Mouse (Mus musculus): ENCODE measurements around the gene Spg11. TPM values are rescaled to one million over a fixed set of nuclear protein-coding genes. Genes with fewer than 3 reads are reported as not detected.

Spg11 gene
- polyA plus RNA-seq, 1 experiment: 4.2 TPM

DNA sequence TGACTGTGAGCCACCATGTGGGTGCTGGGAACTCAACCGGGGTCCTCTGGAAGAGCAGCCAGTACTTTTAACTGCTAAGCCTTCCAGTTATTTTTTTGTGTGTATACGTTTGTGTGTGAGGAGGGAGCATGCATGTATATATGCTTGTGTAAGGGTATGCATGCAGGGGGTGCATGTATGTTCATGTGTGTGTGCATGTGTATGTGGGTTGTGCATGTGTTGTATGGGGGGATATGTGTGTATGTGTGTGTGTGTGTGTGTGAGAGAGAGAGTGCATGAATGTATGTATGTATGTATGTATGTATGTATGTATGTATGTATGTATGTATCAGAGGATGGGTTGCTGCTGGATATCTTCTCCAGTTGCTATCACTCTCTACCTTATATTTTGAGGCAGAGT, 36.3 kb upstream of the Spg11 start:
- TF ChIP-seq MYOG (IDR thresholded peaks at IDR 0.05; ENCODE audit: control insufficient read depth, extremely low read depth, insufficient read length) (no peak), CTCF (IDR thresholded peaks at IDR 0.05; ENCODE audit: control insufficient read depth, insufficient read depth, insufficient read length) (no peak), CEBPB (IDR thresholded peaks at IDR 0.05; ENCODE audit: low read depth) (no peak), MAX (IDR thresholded peaks at IDR 0.05) (no peak), MYOD1 (IDR thresholded peaks at IDR 0.05; ENCODE audit: control insufficient read depth, insufficient read length, low read depth) (no peak), USF1 (IDR thresholded peaks at IDR 0.05; ENCODE audit: low read depth) (no peak), FOSL1 (IDR thresholded peaks at IDR 0.05; ENCODE audit: insufficient read depth, low read length, poor library complexity, severe bottlenecking) (no peak)
- Histone ChIP-seq H3K4me3 (ENCODE audit: insufficient read depth, poor library complexity, severe bottlenecking) (no peak overlapping the region), H3K79me2 (ENCODE audit: control insufficient read depth, insufficient read depth) (peaks cover 31% of the 10 kb centered on the region), H3ac (ENCODE audit: control insufficient read depth, insufficient read length, low read depth) (no peak overlapping the region), H3K79me3 (ENCODE audit: low read depth) (peaks cover 23% of the 10 kb centered on the region), H3K27me3 (ENCODE audit: control insufficient read depth, insufficient read depth, insufficient read length) (no peaks in the 10 kb centered on the region), H3K36me3 (ENCODE audit: control insufficient read depth, insufficient read depth) (peaks cover 54% of the 10 kb centered on the region)

DNA sequence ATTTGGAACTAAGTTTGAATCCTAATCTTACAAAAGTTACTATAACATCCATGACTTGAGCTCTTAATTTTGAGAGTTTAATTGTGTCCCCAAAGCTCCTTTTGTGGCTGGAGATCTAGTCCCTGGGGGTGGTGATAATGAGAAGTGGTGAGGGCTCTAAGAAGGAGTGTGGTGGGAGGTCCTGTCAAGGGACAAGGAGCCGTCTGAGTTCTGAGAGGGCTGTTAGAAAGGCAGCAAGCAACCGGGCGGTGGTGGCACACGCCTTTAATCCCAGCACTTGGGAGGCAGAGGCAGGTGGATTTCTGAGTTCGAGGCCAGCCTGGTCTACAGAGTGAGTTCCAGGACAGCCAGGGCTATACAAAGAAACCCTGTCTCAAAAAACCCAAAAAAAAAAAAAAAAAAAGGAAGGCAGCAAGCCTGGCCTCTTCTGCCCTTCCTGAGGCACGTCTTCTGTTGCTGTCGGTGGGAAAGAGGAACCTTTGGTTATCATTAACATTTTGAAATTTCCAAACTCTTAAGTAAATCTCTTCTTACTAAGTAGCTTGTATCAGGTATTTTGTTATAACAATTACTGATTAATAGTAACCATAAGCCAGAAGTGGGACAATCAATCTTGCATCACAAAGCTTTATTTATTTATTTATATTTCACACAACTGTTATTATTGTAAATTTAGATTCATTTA, 35.6 kb upstream of the Spg11 start:
- Histone ChIP-seq H3ac (ENCODE audit: control insufficient read depth, insufficient read length, low read depth) (no peak overlapping the region), H3K27me3 (ENCODE audit: control insufficient read depth, insufficient read depth, insufficient read length) (no peaks in the 10 kb centered on the region), H3K4me3 (ENCODE audit: insufficient read depth, poor library complexity, severe bottlenecking) (no peak overlapping the region), H3K36me3 (ENCODE audit: control insufficient read depth, insufficient read depth) (peaks cover 54% of the 10 kb centered on the region), H3K79me2 (ENCODE audit: control insufficient read depth, insufficient read depth) (peaks cover 37% of the 10 kb centered on the region), H3K79me3 (ENCODE audit: low read depth) (peaks cover 30% of the 10 kb centered on the region)
- TF ChIP-seq USF1 (IDR thresholded peaks at IDR 0.05; ENCODE audit: low read depth) (no peak), MYOD1 (IDR thresholded peaks at IDR 0.05; ENCODE audit: control insufficient read depth, insufficient read length, low read depth) (no peak), MAX (IDR thresholded peaks at IDR 0.05) (no peak), CTCF (IDR thresholded peaks at IDR 0.05; ENCODE audit: control insufficient read depth, insufficient read depth, insufficient read length) (no peak), MYOG (IDR thresholded peaks at IDR 0.05; ENCODE audit: control insufficient read depth, extremely low read depth, insufficient read length) (no peak), FOSL1 (IDR thresholded peaks at IDR 0.05; ENCODE audit: insufficient read depth, low read length, poor library complexity, severe bottlenecking) (no peak), CEBPB (IDR thresholded peaks at IDR 0.05; ENCODE audit: low read depth) (no peak)

DNA sequence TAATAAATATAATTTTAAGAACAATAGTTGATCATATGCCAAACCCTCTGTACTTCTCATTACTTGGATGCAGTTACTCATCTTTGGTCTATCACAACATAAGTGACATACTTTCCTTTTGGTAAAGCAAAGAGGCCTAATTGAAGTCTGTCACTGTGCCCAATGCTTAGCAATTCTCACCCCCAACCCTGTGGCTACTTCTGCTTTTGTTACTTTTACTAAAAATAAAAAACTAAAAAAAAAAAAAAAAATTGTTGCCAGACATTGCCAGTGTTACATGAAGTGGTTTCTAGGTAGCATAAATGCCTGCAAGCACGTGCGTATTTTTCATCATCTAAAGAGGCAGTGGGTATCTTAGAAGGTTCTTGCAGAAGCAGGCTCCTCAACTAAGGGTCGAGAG, 34.7 kb upstream of the Spg11 start:
- peaks cover 38% of the 10 kb centered on the region for H3K79me3 ChIP-seq (ENCODE audit: low read depth)
- H3K27me3 ChIP-seq (ENCODE audit: control insufficient read depth, insufficient read depth, insufficient read length): no peaks in the 10 kb centered on the region
- no peak overlapping the region for H3K4me3 ChIP-seq (ENCODE audit: insufficient read depth, poor library complexity, severe bottlenecking)
- no peak overlapping the region for H3ac ChIP-seq (ENCODE audit: control insufficient read depth, insufficient read length, low read depth)
- TF ChIP-seq MYOD1 (IDR thresholded peaks at IDR 0.05; ENCODE audit: control insufficient read depth, insufficient read length, low read depth) (no peak), MAX (IDR thresholded peaks at IDR 0.05) (no peak), CTCF (IDR thresholded peaks at IDR 0.05; ENCODE audit: control insufficient read depth, insufficient read depth, insufficient read length) (no peak), CEBPB (IDR thresholded peaks at IDR 0.05; ENCODE audit: low read depth) (no peak), FOSL1 (IDR thresholded peaks at IDR 0.05; ENCODE audit: insufficient read depth, low read length, poor library complexity, severe bottlenecking) (no peak), MYOG (IDR thresholded peaks at IDR 0.05; ENCODE audit: control insufficient read depth, extremely low read depth, insufficient read length) (no peak), USF1 (IDR thresholded peaks at IDR 0.05; ENCODE audit: low read depth) (no peak)
- peaks cover 54% of the 10 kb centered on the region for H3K36me3 ChIP-seq (ENCODE audit: control insufficient read depth, insufficient read depth)
- H3K79me2 ChIP-seq (ENCODE audit: control insufficient read depth, insufficient read depth): peaks cover 47% of the 10 kb centered on the region

DNA sequence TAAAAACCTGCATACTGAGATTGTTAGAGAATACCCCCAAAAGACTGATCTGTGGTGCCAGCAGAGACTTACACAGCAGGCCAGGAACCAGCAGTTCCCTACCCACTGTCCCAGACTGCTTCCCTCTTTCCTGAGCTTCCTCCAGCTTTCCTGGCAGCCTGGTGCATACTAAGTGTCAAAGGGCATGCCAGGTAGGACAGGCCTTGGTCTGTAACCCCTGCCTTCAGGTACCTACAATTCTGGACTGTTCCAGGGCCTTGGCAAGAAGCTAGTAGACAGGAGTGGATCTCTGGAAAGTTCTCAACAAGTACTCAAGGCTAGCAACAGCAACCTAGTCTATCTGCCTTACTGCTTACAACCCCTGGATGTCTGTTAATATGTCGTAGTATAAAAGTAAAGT, 33.0 kb upstream of the Spg11 start:
- TF ChIP-seq MYOG (IDR thresholded peaks at IDR 0.05; ENCODE audit: control insufficient read depth, extremely low read depth, insufficient read length): no peak
- no peak for TF ChIP-seq CEBPB (IDR thresholded peaks at IDR 0.05; ENCODE audit: low read depth)
- no peak for TF ChIP-seq MYOD1 (IDR thresholded peaks at IDR 0.05; ENCODE audit: control insufficient read depth, insufficient read length, low read depth)
- TF ChIP-seq USF1 (IDR thresholded peaks at IDR 0.05; ENCODE audit: low read depth): no peak
- TF ChIP-seq CTCF (IDR thresholded peaks at IDR 0.05; ENCODE audit: control insufficient read depth, insufficient read depth, insufficient read length): no peak
- peaks cover 38% of the 10 kb centered on the region for H3K79me3 ChIP-seq (ENCODE audit: low read depth)
- H3K79me2 ChIP-seq (ENCODE audit: control insufficient read depth, insufficient read depth): peaks cover 50% of the 10 kb centered on the region
- no peak overlapping the region for H3K4me3 ChIP-seq (ENCODE audit: insufficient read depth, poor library complexity, severe bottlenecking)
- H3K36me3 ChIP-seq (ENCODE audit: control insufficient read depth, insufficient read depth): peaks cover 54% of the 10 kb centered on the region
- H3ac ChIP-seq (ENCODE audit: control insufficient read depth, insufficient read length, low read depth): no peak overlapping the region
- H3K27me3 ChIP-seq (ENCODE audit: control insufficient read depth, insufficient read depth, insufficient read length): no peaks in the 10 kb centered on the region

DNA sequence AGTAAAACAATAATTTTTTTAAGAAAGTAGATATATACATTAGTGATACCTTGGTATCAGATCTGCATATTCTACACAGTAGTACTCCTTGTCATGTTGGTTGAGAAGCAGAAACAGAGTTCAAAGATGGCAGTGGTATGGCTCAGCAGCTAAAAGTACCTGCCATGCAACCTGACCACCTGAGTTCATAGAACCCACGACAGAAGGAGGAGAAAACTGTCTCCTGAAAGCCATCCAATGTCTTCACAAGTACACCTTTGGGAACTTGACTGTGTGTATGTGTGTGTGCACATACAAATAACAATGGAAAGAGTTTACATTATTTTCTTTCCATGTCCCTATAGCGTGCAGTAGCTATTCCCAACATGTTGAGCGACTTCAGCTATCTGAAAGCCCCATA, 31.5 kb upstream of the Spg11 start:
- Histone ChIP-seq H3K4me3 (ENCODE audit: insufficient read depth, poor library complexity, severe bottlenecking) (no peak overlapping the region), H3K79me3 (ENCODE audit: low read depth) (peaks cover 38% of the 10 kb centered on the region), H3K27me3 (ENCODE audit: control insufficient read depth, insufficient read depth, insufficient read length) (no peaks in the 10 kb centered on the region), H3K79me2 (ENCODE audit: control insufficient read depth, insufficient read depth) (peaks cover 50% of the 10 kb centered on the region), H3K36me3 (ENCODE audit: control insufficient read depth, insufficient read depth) (peaks cover 48% of the 10 kb centered on the region), H3ac (ENCODE audit: control insufficient read depth, insufficient read length, low read depth) (no peak overlapping the region)
- TF ChIP-seq USF1 (IDR thresholded peaks at IDR 0.05; ENCODE audit: low read depth) (no peak), FOSL1 (IDR thresholded peaks at IDR 0.05; ENCODE audit: insufficient read depth, low read length, poor library complexity, severe bottlenecking) (no peak), MYOD1 (IDR thresholded peaks at IDR 0.05; ENCODE audit: control insufficient read depth, insufficient read length, low read depth) (no peak), MYOG (IDR thresholded peaks at IDR 0.05; ENCODE audit: control insufficient read depth, extremely low read depth, insufficient read length) (no peak), CTCF (IDR thresholded peaks at IDR 0.05; ENCODE audit: control insufficient read depth, insufficient read depth, insufficient read length) (no peak), MAX (IDR thresholded peaks at IDR 0.05) (no peak), CEBPB (IDR thresholded peaks at IDR 0.05; ENCODE audit: low read depth) (no peak)

Measured in C2C12 (cell line).